Mouse (Mus musculus) brain, embryonic 14.5 days (tissue): ENCODE results near the gene Akr1b10.

Experiments
- CTCF ChIP-seq: fragments of 200-500 bp; IDR thresholded peaks from 2 replicates; pipeline ENCODE4 v1.5.1; 2012; ENCODE audit warnings: inconsistent platforms, mild to moderate bottlenecking, moderate library complexity, borderline replicate concordance; ENCODE audit not compliant: insufficient read depth, insufficient read length; ENCODE audit errors: extremely low read depth
- POLR2A ChIP-seq: fragments of 200-500 bp; IDR thresholded peaks from 2 replicates; pipeline ENCODE4 v1.6.1; 2012; ENCODE audit warnings: mild to moderate bottlenecking, inconsistent platforms, borderline replicate concordance; ENCODE audit not compliant: poor library complexity, insufficient read depth, insufficient read length, severe bottlenecking; ENCODE audit errors: extremely low read depth

DNA sequence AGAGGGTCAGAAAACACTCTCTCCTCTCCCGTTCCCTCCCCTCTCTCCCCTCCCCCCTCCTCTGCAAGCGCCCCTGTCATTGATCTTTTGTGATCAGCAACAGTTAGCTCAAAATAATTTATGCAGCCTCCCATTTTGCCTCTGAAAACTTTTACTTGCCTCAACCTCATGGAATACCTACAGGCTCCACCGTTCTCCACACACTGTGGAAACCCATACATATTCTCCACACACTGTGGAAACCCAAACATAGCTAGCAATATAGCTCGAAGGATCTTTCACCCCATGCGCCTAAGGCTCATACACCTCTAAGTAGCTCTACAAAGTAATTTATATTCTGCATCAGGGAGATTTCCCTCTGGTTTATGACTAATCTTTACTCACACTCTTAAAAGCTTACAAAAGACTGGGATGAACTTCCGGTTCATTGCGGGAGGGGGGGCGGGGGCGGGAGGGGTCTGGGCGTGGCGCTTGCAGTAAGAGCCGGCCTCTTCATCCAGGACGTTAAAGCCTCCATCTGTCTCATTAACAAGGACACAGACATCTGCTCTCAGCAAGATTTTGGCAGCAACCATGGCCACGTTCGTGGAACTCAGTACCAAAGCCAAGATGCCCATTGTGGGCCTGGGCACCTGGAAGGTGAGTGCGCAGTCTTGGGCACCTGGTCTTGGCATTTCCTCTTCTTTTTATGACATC is 30.2 kb upstream of the Akr1b10 start, which contains the start of gene Akr1b8:
- TF ChIP-seq CTCF (no peak), POLR2A (no peak)
